Mouse (Mus musculus): ENCODE results near the gene Rpl29.

DNA sequence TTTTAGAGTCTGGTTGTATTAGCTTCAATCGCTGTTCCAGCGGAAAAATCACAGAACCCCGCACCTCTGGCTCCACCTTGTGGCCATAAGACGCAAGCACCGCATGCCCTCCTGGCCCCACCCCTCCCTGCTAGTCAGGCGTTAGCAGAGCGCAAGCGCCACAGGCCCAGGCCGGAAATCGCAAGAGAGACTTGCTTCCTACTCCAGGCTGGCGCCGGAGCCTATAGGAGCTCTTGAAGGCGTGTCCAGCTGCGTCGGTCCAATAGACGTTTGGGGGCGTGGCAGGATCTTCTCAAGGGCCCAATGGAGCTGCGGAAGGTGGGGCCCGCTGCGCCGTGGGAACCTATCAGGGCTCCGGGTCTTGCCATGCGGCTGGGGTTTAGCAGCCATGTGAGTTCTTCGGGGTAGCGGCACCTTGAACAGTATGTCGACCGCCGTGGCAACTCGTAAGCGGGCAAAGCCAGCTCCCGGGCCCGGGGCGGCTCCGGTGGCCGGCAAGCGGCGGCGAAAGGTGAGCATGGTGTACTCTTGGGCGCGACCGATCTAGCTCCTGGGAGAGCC, 47.8 kb downstream of the Rpl29 start, which contains the start of gene Parp3:
- peak; percentile 95 for TF ChIP-seq CTCF (IDR thresholded peaks at IDR 0.05; ENCODE audit: control insufficient read depth, insufficient read depth, low read length)
- TF ChIP-seq POLR2A (IDR thresholded peaks at IDR 0.05; ENCODE audit: borderline replicate concordance, control insufficient read depth, low read depth, low read length) = peak; percentile 22; the same call in 1 of the 2 replicates
